Mouse (Mus musculus) myocyte (in vitro differentiated cells): Measurements from ENCODE around the gene Jazf1.

Experiments
- CEBPB ChIP-seq: IDR thresholded peaks from 2 replicates; pipeline ENCODE4 v1.6.1; 2011; ENCODE audit warnings: mild to moderate bottlenecking, moderate library complexity; ENCODE audit not compliant: poor library complexity, insufficient read depth, severe bottlenecking
- E2F4 ChIP-seq: IDR thresholded peaks from one replicate; pipeline ENCODE4 v1.6.1; 2011; ENCODE audit warnings: mild to moderate bottlenecking, control low read depth, moderate library complexity; ENCODE audit not compliant: insufficient read depth
- MAX ChIP-seq: IDR thresholded peaks from one replicate; pipeline ENCODE4 v1.6.1; 2011; ENCODE audit warnings: low read depth, mild to moderate bottlenecking, control low read depth
- MYOD1 ChIP-seq, 3 experiments: IDR thresholded peaks; one replicate each; pipeline ENCODE4 v1.6.1; 2011; ENCODE audit warnings: control low read depth in 2 of 3, low read depth in 2 of 3, mild to moderate bottlenecking in 2 of 3, moderate library complexity in 1 of 3; ENCODE audit not compliant: insufficient read length in 2 of 3, control insufficient read depth in 1 of 3
- MYOG ChIP-seq, 3 experiments: IDR thresholded peaks; one replicate each; pipeline ENCODE4 v1.6.1; 2011; ENCODE audit warnings: control low read depth in 2 of 3, low read depth in 2 of 3, mild to moderate bottlenecking in 2 of 3; ENCODE audit not compliant: insufficient read length in 2 of 3, control insufficient read depth in 1 of 3, insufficient read depth in 1 of 3
- POLR2A ChIP-seq: IDR thresholded peaks from one replicate; pipeline ENCODE4 v1.6.1; 2011; ENCODE audit warnings: low read depth, mild to moderate bottlenecking, control low read depth, moderate library complexity; ENCODE audit not compliant: insufficient read length
- POLR2AphosphoS2 ChIP-seq: IDR thresholded peaks from one replicate; pipeline ENCODE4 v1.6.1; 2011; ENCODE audit warnings: low read depth, control low read depth; ENCODE audit not compliant: insufficient read length
- REST ChIP-seq: IDR thresholded peaks from one replicate; pipeline ENCODE4 v1.6.1; 2011; ENCODE audit warnings: mild to moderate bottlenecking, control low read depth, moderate library complexity; ENCODE audit not compliant: insufficient read depth, insufficient read length
- SRF ChIP-seq: IDR thresholded peaks from one replicate; pipeline ENCODE4 v1.6.1; 2011; ENCODE audit warnings: low read depth; ENCODE audit not compliant: control insufficient read depth, insufficient read length
- TCF12 ChIP-seq: IDR thresholded peaks from one replicate; pipeline ENCODE4 v1.6.1; 2011; ENCODE audit warnings: mild to moderate bottlenecking, control low read depth; ENCODE audit not compliant: poor library complexity, insufficient read depth, severe bottlenecking
- TCF3 ChIP-seq: IDR thresholded peaks from one replicate; pipeline ENCODE4 v1.6.1; 2011; ENCODE audit warnings: low read depth, control low read depth; ENCODE audit not compliant: insufficient read length
- USF1 ChIP-seq: IDR thresholded peaks from one replicate; pipeline ENCODE4 v1.6.1; 2011; ENCODE audit warnings: low read depth, mild to moderate bottlenecking, control low read depth, moderate library complexity

- TF ChIP-seq POLR2A (no peak), TCF3 (no peak), USF1 (no peak), MYOG (IDR thresholded peaks at IDR 0.05; ENCODE audit: control insufficient read depth in 1 of 3, insufficient read depth in 1 of 3, insufficient read length in 2 of 3, low read depth in 2 of 3) (no peak), MAX (no peak), E2F4 (no peak), POLR2AphosphoS2 (no peak), TCF12 (no peak), CEBPB (no peak), MYOD1 (IDR thresholded peaks at IDR 0.05; ENCODE audit: control insufficient read depth in 1 of 3, insufficient read length in 2 of 3, low read depth in 2 of 3) (no peak), REST (no peak), SRF (no peak)
Observed at GRCm38 (mm10) chr6:53071732-53072131, 3.3 kb upstream of the Jazf1 start.
